Mouse (Mus musculus) spleen, adult 2 months (tissue): Measurements from ENCODE around the gene Nxn.

Experiments used
- CTCF ChIP-seq: fragments of 200-500 bp; IDR thresholded peaks from 2 replicates; pipeline ENCODE4 v1.5.1; 2011; ENCODE audit warnings: mild to moderate bottlenecking, inconsistent platforms; ENCODE audit not compliant: insufficient read depth, insufficient read length, insufficient replicate concordance; ENCODE audit errors: extremely low read depth
- POLR2A ChIP-seq: fragments of 200-500 bp; IDR thresholded peaks from 2 replicates; pipeline ENCODE4 v1.6.1; 2011; ENCODE audit warnings: low read depth, low read length, inconsistent platforms

DNA sequence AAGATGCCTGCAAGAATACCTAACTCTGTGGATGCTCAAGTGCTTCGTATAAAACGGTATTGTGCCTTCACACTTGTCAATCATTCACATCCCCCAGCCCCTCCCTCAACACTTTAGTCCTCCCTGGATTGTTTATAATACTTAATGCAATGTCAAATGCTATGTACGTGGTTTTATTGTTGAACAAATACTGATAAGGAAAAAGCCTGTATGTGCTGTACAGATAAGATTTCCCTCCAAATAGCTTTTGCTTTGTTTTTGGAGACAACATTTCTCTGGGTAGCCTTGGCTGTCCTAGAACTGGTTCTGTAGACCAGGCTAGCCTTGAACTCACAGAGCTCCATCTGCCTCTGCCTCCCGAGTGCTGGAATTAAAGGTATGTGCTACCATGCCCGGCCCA lies 59.1 kb downstream of the Nxn start:
- TF ChIP-seq POLR2A (no peak), CTCF (no peak)
